12 mouse cellular contexts compared by ENCODE assay signal in the genomic region with DNA sequence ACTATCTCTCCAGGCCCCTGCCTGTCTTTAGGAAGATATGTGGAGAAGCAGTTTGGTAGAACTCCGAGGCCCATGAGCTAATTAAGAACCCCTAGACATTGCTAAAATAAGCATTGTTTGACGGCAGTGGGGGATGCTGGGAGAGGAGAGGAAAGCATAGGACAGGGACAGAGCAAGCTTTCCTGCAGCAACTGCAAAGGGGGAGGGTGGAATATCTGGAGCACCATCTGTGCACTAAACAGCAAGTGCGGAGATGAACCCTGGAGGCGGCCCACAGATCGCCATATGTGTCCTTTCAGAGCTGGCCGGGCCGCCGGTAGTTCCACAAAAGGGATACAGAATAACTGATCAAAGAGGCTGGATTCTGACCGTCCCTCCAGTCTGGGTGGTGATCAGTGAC. TPM values are rescaled to one million over a fixed set of nuclear protein-coding genes. Genes with fewer than 3 reads are reported as not detected.
DNase-seq lines count a peak whose midpoint lies in the region; ATAC-seq lines count a peak whose summit lies in the region.
"Had no signal": no experiment of that assay in that cellular context is flagged by ENCODE, and none has a peak within 500 bp of the region (broad histone marks: within the 10 kb centered on the region; RNA-seq: fewer than 3 reads in every experiment).

No protein-coding gene starts in this region.

- peak overlapping the region; percentile 65 for H3K27ac ChIP-seq in hindbrain, embryonic 11.5 days (ENCODE audit: low read depth, low read length)
- H3K27ac ChIP-seq: stomach, embryonic 15.5 days had no signal

- no peak overlapping the region; the same call in 1 of the 2 replicates for H3K9ac ChIP-seq in hindbrain, embryonic 11.5 days (ENCODE audit: low read depth, low read length)
- H3K9ac ChIP-seq: stomach, embryonic 15.5 days had no signal

- no peak overlapping the region for H3K4me2 ChIP-seq in hindbrain, embryonic 11.5 days (replicated peaks; ENCODE audit: low read depth, low read length)
- H3K4me2 ChIP-seq: stomach, embryonic 15.5 days had no signal

- H3K36me3 ChIP-seq in hindbrain, embryonic 11.5 days (ENCODE audit: control insufficient read depth, insufficient read depth, low read length), result no peaks in the 10 kb centered on the region
- H3K36me3 ChIP-seq: stomach, embryonic 15.5 days had no signal

- no peak overlapping the region for H3K4me3 ChIP-seq in hindbrain, embryonic 11.5 days (ENCODE audit: low read depth, low read length)
- H3K4me3 ChIP-seq: myocyte; stomach, embryonic 15.5 days had no signal

- ATAC-seq in hindbrain, embryonic 11.5 days (ENCODE audit: low FRiP score), result 0 out of 2 replicates have a peak, but pooled peaks have one; percentile 53

- H3K9me3 ChIP-seq in hindbrain, embryonic 11.5 days (ENCODE audit: control insufficient read depth, low read length), result no peaks in the 10 kb centered on the region
- H3K9me3 ChIP-seq: stomach, embryonic 15.5 days had no signal

- WGBS in hindbrain, embryonic 11.5 days, result 58% methylated on average over 9 of the region's 9 CpGs

- no peaks in the 10 kb centered on the region for H3K27me3 ChIP-seq in hindbrain, embryonic 11.5 days (ENCODE audit: control insufficient read depth, insufficient read depth, low read length)
- H3K27me3 ChIP-seq: stomach, embryonic 15.5 days had no signal

- DNase-seq in right cerebral cortex, adult 18-20 months, result peak; percentile 88
- DNase-seq in right cerebral cortex, postnatal 4 days, result no peak
- DNase-seq in hindbrain, embryonic 11.5 days (ENCODE audit: low spot score), result peak; percentile 42
- peak; percentile 49 to 63 for DNase-seq in left cerebral cortex, postnatal 10 days (ENCODE audit: extremely low spot score in 1 of 2, low spot score in 2 of 2)
- DNase-seq in telencephalon, adult 2 months (ENCODE audit: low read depth, low spot score), result peak; percentile 91
- no peak for DNase-seq in adrenal gland, postnatal 36 days
- DNase-seq in adrenal gland, postnatal 25 days, result no peak
- no peak for DNase-seq in urinary bladder, adult 2 months (ENCODE audit: low spot score)
- DNase-seq: adrenal gland, adult 2 months had no signal

- intact Hi-C loops in left cerebral cortex, postnatal 10 days (cut with DNase I), result no loop called here

- no peaks in the 10 kb centered on the region for H3K4me1 ChIP-seq in hindbrain, embryonic 11.5 days (replicated peaks; ENCODE audit: control insufficient read depth, insufficient read depth, low read length)
- H3K4me1 ChIP-seq: stomach, embryonic 15.5 days had no signal

RNA-seq across cellular contexts. Expression of a gene that starts 37.2 kb away (rescaled TPM):
- 5.0 and 5.3 TPM in 2 replicates for polyA plus RNA-seq in hindbrain, embryonic 11.5 days (2014; fragmentation: Nextera tagmentation; extraction: Ambion mirVana)
- 100 to 1,000 TPM; 126 to 127 TPM for total RNA-seq in left cerebral cortex, postnatal 10 days (2021)
- total RNA-seq in adrenal gland, postnatal 36 days (2021), result 1 to 10 TPM; 3.5 to 4.5 TPM
- 4.7 and 7.6 TPM in 2 replicates for total RNA-seq in adrenal gland, postnatal 25 days (2021)
- polyA plus RNA-seq in urinary bladder, adult 2 months (2012; rRNA removed), result 10.7 and 11.8 TPM in 2 replicates
- total RNA-seq: liver, adult 2 months had no signal
- polyA plus RNA-seq: liver, adult 2 months had no signal

RNA-seq across cellular contexts. Expression of a gene that starts 43.9 kb away (rescaled TPM):
- polyA plus RNA-seq in hindbrain, embryonic 11.5 days (2014; fragmentation: Nextera tagmentation; extraction: Ambion mirVana), result 35.8 and 39.5 TPM in 2 replicates
- total RNA-seq in left cerebral cortex, postnatal 10 days (2021), result 10 to 100 TPM; 32.8 to 39.1 TPM
- total RNA-seq in adrenal gland, postnatal 36 days (2021), result 10 to 100 TPM; 37.3 to 42.7 TPM
- 37.2 and 50.2 TPM in 2 replicates for total RNA-seq in adrenal gland, postnatal 25 days (2021)
- 25.4 and 25.8 TPM in 2 replicates for polyA plus RNA-seq in urinary bladder, adult 2 months (2012; rRNA removed)

Comparison
In these comparisons a context has a peak if more than half of its experiments do, and no peak if none do; other contexts are left out.
1. DNase-seq: peak in right cerebral cortex, adult 18-20 months (single experiment), hindbrain, embryonic 11.5 days (single experiment), left cerebral cortex, postnatal 10 days (2 of 2) and telencephalon, adult 2 months (single experiment); none in right cerebral cortex, postnatal 4 days (single experiment), adrenal gland, postnatal 36 days (0 of 2), adrenal gland, postnatal 25 days (single experiment) and urinary bladder, adult 2 months (single experiment).
2. RNA of a gene that starts 37.2 kb away (total RNA-seq): 126 to 127 TPM in left cerebral cortex, postnatal 10 days; 4.7 to 7.6 TPM in adrenal gland, postnatal 25 days and 3.5 to 4.5 TPM in adrenal gland, postnatal 36 days; every median in the first group is over 10 times any median in the second.